Mouse (Mus musculus): ENCODE measurements around the gene Olfr525. TPM values are rescaled to one million over a fixed set of nuclear protein-coding genes. Genes with fewer than 3 reads are reported as not detected.

Olfr525 gene
- polyA plus RNA-seq, 1 experiment from 2014 or later = not detected

Other genes with a start within 250 kb of the Olfr525 start
- 0.58 and 2.1 TPM in 2 replicates for gene Caly, start 238.3 kb upstream of the Olfr525 start, polyA plus RNA-seq (2016; fragmentation: Nextera tagmentation; extraction: Ambion mirVana)
- gene Prap1, start 227.5 kb upstream of the Olfr525 start, polyA plus RNA-seq (2016; fragmentation: Nextera tagmentation; extraction: Ambion mirVana) = not detected in 2 replicates
- gene Fuom, start 218.4 kb upstream of the Olfr525 start, polyA plus RNA-seq (2016; fragmentation: Nextera tagmentation; extraction: Ambion mirVana) = 11.5 and 12.1 TPM in 2 replicates
- 17.2 and 17.3 TPM in 2 replicates for gene Paox, start 205.1 kb upstream of the Olfr525 start, polyA plus RNA-seq (2016; fragmentation: Nextera tagmentation; extraction: Ambion mirVana)
- 151 TPM in 2 replicates for gene Echs1, start 204.4 kb upstream of the Olfr525 start, polyA plus RNA-seq (2016; fragmentation: Nextera tagmentation; extraction: Ambion mirVana)
- 33.9 and 35.0 TPM in 2 replicates for gene Mtg1, start 183.3 kb upstream of the Olfr525 start, polyA plus RNA-seq (2016; fragmentation: Nextera tagmentation; extraction: Ambion mirVana)
- gene Sprn, start 166.0 kb upstream of the Olfr525 start, polyA plus RNA-seq (2016; fragmentation: Nextera tagmentation; extraction: Ambion mirVana) = 0.20 and 0.62 TPM in 2 replicates
- gene Olfr522, start 156.1 kb upstream of the Olfr525 start, polyA plus RNA-seq (2016; fragmentation: Nextera tagmentation; extraction: Ambion mirVana) = not detected in 2 replicates
- gene Olfr523, start 147.6 kb upstream of the Olfr525 start, polyA plus RNA-seq (2016; fragmentation: Nextera tagmentation; extraction: Ambion mirVana) = not detected in 2 replicates
- not detected in 2 replicates for gene Olfr524, start 114.9 kb upstream of the Olfr525 start, polyA plus RNA-seq (2016; fragmentation: Nextera tagmentation; extraction: Ambion mirVana)
- gene Cd163l1, start 102.6 kb upstream of the Olfr525 start, polyA plus RNA-seq (2016; fragmentation: Nextera tagmentation; extraction: Ambion mirVana) = not detected in 2 replicates
- not detected in 2 replicates for gene 5830411N06Rik, start 73.6 kb upstream of the Olfr525 start, polyA plus RNA-seq (2016; fragmentation: Nextera tagmentation; extraction: Ambion mirVana)
- gene Olfr527, start 13.2 kb downstream of the Olfr525 start, polyA plus RNA-seq (2016; fragmentation: Nextera tagmentation; extraction: Ambion mirVana) = not detected in 2 replicates
- gene Olfr60, start 40.8 kb downstream of the Olfr525 start, polyA plus RNA-seq (2016; fragmentation: Nextera tagmentation; extraction: Ambion mirVana) = not detected in 2 replicates
- gene Olfr530, start 55.5 kb downstream of the Olfr525 start, polyA plus RNA-seq (2016; fragmentation: Nextera tagmentation; extraction: Ambion mirVana) = not detected in 2 replicates
- gene Olfr531, start 82.1 kb downstream of the Olfr525 start, polyA plus RNA-seq (2016; fragmentation: Nextera tagmentation; extraction: Ambion mirVana) = 0.05 TPM in 1 of 2 replicates, not detected in the other
- gene Olfr532, start 100.8 kb downstream of the Olfr525 start, polyA plus RNA-seq (2016; fragmentation: Nextera tagmentation; extraction: Ambion mirVana) = not detected in 2 replicates
- not detected in 2 replicates for gene Olfr533, start 142.5 kb downstream of the Olfr525 start, polyA plus RNA-seq (2016; fragmentation: Nextera tagmentation; extraction: Ambion mirVana)
- not detected in 2 replicates for gene Olfr535, start 163.4 kb downstream of the Olfr525 start, polyA plus RNA-seq (2016; fragmentation: Nextera tagmentation; extraction: Ambion mirVana)
- gene Olfr536, start 186.5 kb downstream of the Olfr525 start, polyA plus RNA-seq (2016; fragmentation: Nextera tagmentation; extraction: Ambion mirVana) = not detected in 2 replicates
- not detected in 2 replicates for gene Olfr538, start 247.0 kb downstream of the Olfr525 start, polyA plus RNA-seq (2016; fragmentation: Nextera tagmentation; extraction: Ambion mirVana)